Mouse (Mus musculus): Measurements from ENCODE around the gene Gm10570. TPM values are rescaled to one million over a fixed set of nuclear protein-coding genes. Genes with fewer than 3 reads are reported as not detected.

Gene Gm10570
- polyA plus RNA-seq, 1 experiment from 2014 or later, result 0.25 TPM

GRCm38 (mm10) chr4:130319564-130319963 lies 11.1 kb upstream of the Gm10570 start:
- Histone ChIP-seq H3K4me3 (ENCODE audit: low read depth, low read length) (no peak overlapping the region), H3K9me3 (ENCODE audit: low read length) (no peaks in the 10 kb centered on the region), H3K36me3 (ENCODE audit: insufficient read depth, low read length) (peaks cover 4% of the 10 kb centered on the region; the same call in 1 of the 2 replicates), H3K27me3 (replicated peaks; ENCODE audit: insufficient read depth, low read length) (no peaks in the 10 kb centered on the region), H3K9ac (replicated peaks; ENCODE audit: low read depth) (no peak overlapping the region), H3K4me1 (ENCODE audit: insufficient read depth, low read depth, low read length) (no peaks in the 10 kb centered on the region), H3K27ac (ENCODE audit: low read length) (no peak overlapping the region), H3K4me2 (replicated peaks; ENCODE audit: low read depth, low read length) (no peak overlapping the region)
- 81% methylated on average over 7 of the region's 7 CpGs for WGBS
- DNase-seq (ENCODE audit: low spot score), result no peak
- no peak for ATAC-seq
- TF ChIP-seq CTCF (IDR thresholded peaks at IDR 0.05), result no peak
- TF ChIP-seq EP300 (IDR thresholded peaks at IDR 0.05), result no peak

GRCm38 (mm10) chr4:130318122-130318521 lies 9.6 kb upstream of the Gm10570 start:
- no peak overlapping the region for H3K9ac ChIP-seq (replicated peaks; ENCODE audit: low read depth)
- 70% methylated on average over 3 of the region's 3 CpGs for WGBS
- H3K27me3 ChIP-seq (replicated peaks; ENCODE audit: insufficient read depth, low read length), result no peaks in the 10 kb centered on the region
- no peak overlapping the region for H3K27ac ChIP-seq (ENCODE audit: low read length)
- no peaks in the 10 kb centered on the region for H3K4me1 ChIP-seq (ENCODE audit: insufficient read depth, low read depth, low read length)
- no peak overlapping the region for H3K4me2 ChIP-seq (replicated peaks; ENCODE audit: low read depth, low read length)
- no peak overlapping the region for H3K4me3 ChIP-seq (ENCODE audit: low read depth, low read length)
- H3K9me3 ChIP-seq (ENCODE audit: low read length), result no peaks in the 10 kb centered on the region
- DNase-seq (ENCODE audit: low spot score), result no peak
- ATAC-seq, result no peak
- H3K36me3 ChIP-seq (ENCODE audit: insufficient read depth, low read length), result 0 out of 2 replicates have a peak, but pooled peaks cover 4% of the 10 kb centered on the region
- no peak for TF ChIP-seq EP300 (IDR thresholded peaks at IDR 0.05)
- no peak for TF ChIP-seq CTCF (IDR thresholded peaks at IDR 0.05)

GRCm38 (mm10) chr4:130316691-130317090 lies 8.2 kb upstream of the Gm10570 start:
- no peak for ATAC-seq
- no peak overlapping the region for H3K27ac ChIP-seq (ENCODE audit: low read length)
- TF ChIP-seq EP300 (IDR thresholded peaks at IDR 0.05) (no peak), CTCF (IDR thresholded peaks at IDR 0.05) (no peak)
- WGBS, result 72% methylated on average over 10 of the region's 10 CpGs
- no peak overlapping the region for H3K4me3 ChIP-seq (ENCODE audit: low read depth, low read length)
- H3K9me3 ChIP-seq (ENCODE audit: low read length), result no peaks in the 10 kb centered on the region
- H3K9ac ChIP-seq (replicated peaks; ENCODE audit: low read depth), result no peak overlapping the region
- H3K4me2 ChIP-seq (replicated peaks; ENCODE audit: low read depth, low read length), result no peak overlapping the region
- no peaks in the 10 kb centered on the region for H3K27me3 ChIP-seq (replicated peaks; ENCODE audit: insufficient read depth, low read length)
- 0 out of 2 replicates have a peak, but pooled peaks cover 4% of the 10 kb centered on the region for H3K36me3 ChIP-seq (ENCODE audit: insufficient read depth, low read length)
- DNase-seq (ENCODE audit: low spot score), result no peak
- no peaks in the 10 kb centered on the region for H3K4me1 ChIP-seq (ENCODE audit: insufficient read depth, low read depth, low read length)

GRCm38 (mm10) chr4:130315771-130316527 lies 7.5 kb upstream of the Gm10570 start:
- peak; percentile 46; the same call in 1 of the 2 replicates for ATAC-seq
- Histone ChIP-seq H3K4me2 (replicated peaks; ENCODE audit: low read depth, low read length) (no peak overlapping the region), H3K27ac (ENCODE audit: low read length) (no peak overlapping the region), H3K9ac (replicated peaks; ENCODE audit: low read depth) (no peak overlapping the region), H3K4me3 (ENCODE audit: low read depth, low read length) (no peak overlapping the region), H3K36me3 (ENCODE audit: insufficient read depth, low read length) (0 out of 2 replicates have a peak, but pooled peaks cover 4% of the 10 kb centered on the region), H3K4me1 (ENCODE audit: insufficient read depth, low read depth, low read length) (no peaks in the 10 kb centered on the region), H3K27me3 (replicated peaks; ENCODE audit: insufficient read depth, low read length) (no peaks in the 10 kb centered on the region), H3K9me3 (ENCODE audit: low read length) (no peaks in the 10 kb centered on the region)
- DNase-seq (ENCODE audit: low spot score), result peak; percentile 41
- WGBS, result 50% methylated on average over 13 of the region's 13 CpGs
- TF ChIP-seq EP300 (IDR thresholded peaks at IDR 0.05) (no peak), CTCF (IDR thresholded peaks at IDR 0.05) (no peak)

GRCm38 (mm10) chr4:130313552-130313951 lies 5.1 kb upstream of the Gm10570 start:
- H3K27me3 ChIP-seq (replicated peaks; ENCODE audit: insufficient read depth, low read length), result peaks cover 11% of the 10 kb centered on the region; the same call in 1 of the 2 replicates
- H3K27ac ChIP-seq (ENCODE audit: low read length), result no peak overlapping the region
- no peak overlapping the region for H3K4me3 ChIP-seq (ENCODE audit: low read depth, low read length)
- no peak for TF ChIP-seq EP300 (IDR thresholded peaks at IDR 0.05)
- TF ChIP-seq CTCF (IDR thresholded peaks at IDR 0.05), result no peak
- no peak for ATAC-seq
- H3K36me3 ChIP-seq (ENCODE audit: insufficient read depth, low read length), result no peaks in the 10 kb centered on the region
- H3K9me3 ChIP-seq (ENCODE audit: low read length), result no peaks in the 10 kb centered on the region
- H3K4me2 ChIP-seq (replicated peaks; ENCODE audit: low read depth, low read length), result no peak overlapping the region
- 90% methylated on average over 4 of the region's 4 CpGs for WGBS
- H3K4me1 ChIP-seq (ENCODE audit: insufficient read depth, low read depth, low read length), result peaks cover 3% of the 10 kb centered on the region; the same call in 1 of the 2 replicates
- DNase-seq (ENCODE audit: low spot score), result no peak
- no peak overlapping the region for H3K9ac ChIP-seq (replicated peaks; ENCODE audit: low read depth)

GRCm38 (mm10) chr4:130312526-130312925 lies 4.1 kb upstream of the Gm10570 start:
- H3K4me2 ChIP-seq (replicated peaks; ENCODE audit: low read depth, low read length), result no peak overlapping the region
- TF ChIP-seq EP300 (IDR thresholded peaks at IDR 0.05) (no peak), CTCF (IDR thresholded peaks at IDR 0.05) (no peak)
- no peak overlapping the region for H3K9ac ChIP-seq (replicated peaks; ENCODE audit: low read depth)
- H3K4me3 ChIP-seq (ENCODE audit: low read depth, low read length), result no peak overlapping the region
- ATAC-seq (no peak), DNase-seq (ENCODE audit: low spot score) (no peak)
- WGBS, result 82% methylated on average over 3 of the region's 3 CpGs
- H3K27me3 ChIP-seq (replicated peaks; ENCODE audit: insufficient read depth, low read length), result peaks cover 11% of the 10 kb centered on the region; the same call in 1 of the 2 replicates
- H3K36me3 ChIP-seq (ENCODE audit: insufficient read depth, low read length), result no peaks in the 10 kb centered on the region
- no peak overlapping the region for H3K27ac ChIP-seq (ENCODE audit: low read length)
- peaks cover 8% of the 10 kb centered on the region; the same call in 1 of the 2 replicates for H3K4me1 ChIP-seq (ENCODE audit: insufficient read depth, low read depth, low read length)
- H3K9me3 ChIP-seq (ENCODE audit: low read length), result no peaks in the 10 kb centered on the region
